Mouse (Mus musculus) neural tube, embryonic 14.5 days (tissue): ENCODE measurements around the gene Gli2. TPM values are rescaled to one million over a fixed set of nuclear protein-coding genes. Genes with fewer than 3 reads are reported as not detected.

Source experiments
- ATAC-seq: fragments of 200-750 bp; cut with Nextera tagmentation; 2 replicates; pipeline ENCODE4 v1.8.0; 2017; ENCODE audit warnings: low read depth, mild to moderate bottlenecking, moderate TSS enrichment, moderate library complexity
- H3K27ac ChIP-seq: fragments of 300-500 bp; sonication (generic); 2 replicates; pipeline ENCODE4 v1.5.1; 2014; ENCODE audit warnings: low read depth, mild to moderate bottlenecking, control low read depth, low read length, moderate library complexity, mixed read lengths
- H3K27me3 ChIP-seq: fragments of 300-500 bp; sonication (generic); 2 replicates; pipeline ENCODE4 v1.6.1; 2014; ENCODE audit warnings: low read length; ENCODE audit not compliant: control insufficient read depth, insufficient read depth
- H3K36me3 ChIP-seq: fragments of 300-500 bp; sonication (generic); 2 replicates; pipeline ENCODE4 v1.6.1; 2014; ENCODE audit warnings: low read length, mixed read lengths; ENCODE audit not compliant: control insufficient read depth, insufficient read depth
- H3K4me1 ChIP-seq: fragments of 300-500 bp; sonication (generic); 2 replicates; pipeline ENCODE4 v1.6.1; 2014; ENCODE audit warnings: low read length; ENCODE audit not compliant: control insufficient read depth, insufficient read depth
- H3K4me2 ChIP-seq: fragments of 300-500 bp; sonication (generic); 2 replicates; pipeline ENCODE4 v1.6.1; 2014; ENCODE audit warnings: mild to moderate bottlenecking, low read depth, low read length, control low read depth
- H3K4me3 ChIP-seq: fragments of 300-500 bp; sonication (generic); 2 replicates; pipeline ENCODE4 v1.5.1; 2014; ENCODE audit warnings: low read depth, low read length, control low read depth, mixed read lengths
- H3K9ac ChIP-seq: fragments of 300-500 bp; sonication (generic); replicated peaks from 2 replicates; pipeline ENCODE4 v1.6.1; 2014; ENCODE audit warnings: low read depth, mild to moderate bottlenecking, control low read depth, low read length, mixed read lengths
- H3K9me3 ChIP-seq: fragments of 300-500 bp; sonication (generic); 2 replicates; pipeline ENCODE4 v1.6.1; 2016; ENCODE audit warnings: low read length; ENCODE audit not compliant: control insufficient read depth
- WGBS: fragments of 180-500 bp; shearing (Covaris S2); extraction: QIAGEN DNeasy Blood & Tissue Kit; methylation state at CpG from one replicate; pipeline ENCODE4 v1.1.7; 2014; 5-methylcytosine and 5-hydroxymethylcytosine counted together
- polyA plus RNA-seq: library from polyadenylated mRNA; unstranded; fragments of >200 nt; fragmentation: Nextera tagmentation; extraction: Ambion mirVana; gene quantifications from 2 replicates; pipeline ENCODE4 v1.2.1, GENCODE M21; 2014

The Gli2 gene
- polyA plus RNA-seq, 1 experiment from 2014 or later, result 1.5 TPM

DNA sequence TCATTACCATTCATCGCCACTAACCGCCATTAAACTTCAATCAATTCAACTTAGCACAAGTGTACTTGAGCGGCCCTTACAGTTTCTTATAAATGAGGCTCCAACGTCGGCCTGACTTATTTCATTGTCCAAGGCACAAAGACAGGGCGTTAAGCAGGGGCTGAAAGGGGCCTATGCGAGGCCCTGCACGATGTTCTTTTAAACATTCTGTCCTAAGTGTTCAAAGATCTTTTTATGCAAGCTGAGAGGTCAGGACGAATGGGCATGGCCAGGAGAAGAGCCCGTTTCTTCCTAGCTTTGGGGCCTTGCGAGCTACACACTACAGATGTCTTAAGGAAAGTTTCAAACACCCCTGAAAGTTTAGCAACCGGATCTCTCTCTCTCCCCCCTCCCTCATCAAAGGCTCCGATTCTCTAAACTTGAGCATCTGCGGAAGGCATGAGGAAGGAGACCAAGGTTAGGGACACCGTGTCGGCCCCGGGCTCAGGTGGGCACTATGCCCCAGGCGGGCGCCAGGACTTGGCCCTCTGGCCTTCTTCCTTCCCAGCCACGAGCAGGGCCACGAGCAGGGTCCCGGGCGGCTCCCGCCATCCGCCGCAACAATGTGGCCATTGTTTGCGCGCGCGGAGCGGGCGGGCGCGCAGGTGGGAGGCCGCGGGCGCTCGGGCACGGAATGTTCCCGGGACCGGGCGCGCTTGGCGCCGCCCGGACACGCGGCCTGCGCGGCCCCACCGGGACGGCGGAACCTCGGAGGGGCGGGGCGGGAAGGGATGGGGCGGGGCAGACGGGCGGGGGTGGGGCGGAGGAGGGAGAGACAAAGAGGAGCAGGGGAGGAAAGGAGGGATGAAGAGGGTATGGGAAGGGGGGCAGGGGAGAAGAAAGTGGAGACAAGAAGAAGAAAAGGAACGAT, 5.7 kb downstream of the Gli2 start:
- Histone ChIP-seq H3K36me3 (no peaks in the 10 kb centered on the region), H3K4me3 (peak overlapping the region; percentile 53), H3K4me1 (peaks cover 11% of the 10 kb centered on the region), H3K9me3 (no peaks in the 10 kb centered on the region), H3K27ac (peak overlapping the region; percentile 52), H3K4me2 (peak overlapping the region; percentile 92), H3K9ac (peak overlapping the region; percentile 65), H3K27me3 (no peaks in the 10 kb centered on the region; the same call in 1 of the 2 replicates)
- ATAC-seq, result peak; percentile 35
- WGBS, result 1% methylated on average over 51 of the region's 61 CpGs

GRCm38 (mm10) chr1:119038436-119038835, 15.0 kb downstream of the Gli2 start:
- Histone ChIP-seq H3K9ac (no peak overlapping the region), H3K27ac (no peak overlapping the region), H3K4me1 (peaks cover 11% of the 10 kb centered on the region), H3K27me3 (no peaks in the 10 kb centered on the region), H3K4me3 (no peak overlapping the region), H3K4me2 (no peak overlapping the region), H3K9me3 (no peaks in the 10 kb centered on the region), H3K36me3 (no peaks in the 10 kb centered on the region)
- ATAC-seq, result no peak
- 94% methylated on average over 1 of the region's 1 CpGs for WGBS

DNA sequence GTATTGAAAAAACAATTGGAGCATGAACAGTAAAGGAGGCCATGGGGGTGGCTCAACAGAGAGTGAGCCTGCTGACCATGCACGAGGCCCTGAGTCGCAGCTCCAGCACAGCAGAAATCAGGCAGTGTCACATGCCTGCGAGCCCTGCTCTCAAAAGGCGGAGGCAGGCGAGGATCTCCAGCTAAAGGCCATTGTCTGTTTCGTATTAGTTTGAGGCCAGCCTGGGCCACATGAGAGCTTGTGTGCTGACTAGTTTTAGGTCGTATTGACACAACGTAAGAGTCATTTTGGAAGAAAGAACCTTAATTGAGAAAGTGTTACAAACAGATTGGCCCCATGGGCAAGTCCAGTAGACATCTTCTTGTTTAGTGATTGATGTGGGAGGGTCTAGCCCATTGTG, 17.5 kb downstream of the Gli2 start:
- Histone ChIP-seq H3K9ac (no peak overlapping the region), H3K4me2 (no peak overlapping the region), H3K36me3 (no peaks in the 10 kb centered on the region), H3K4me1 (peaks cover 17% of the 10 kb centered on the region), H3K27me3 (no peaks in the 10 kb centered on the region), H3K27ac (no peak overlapping the region), H3K9me3 (no peaks in the 10 kb centered on the region), H3K4me3 (no peak overlapping the region)
- WGBS, result 47% methylated on average over 8 of the region's 8 CpGs
- no peak for ATAC-seq

DNA sequence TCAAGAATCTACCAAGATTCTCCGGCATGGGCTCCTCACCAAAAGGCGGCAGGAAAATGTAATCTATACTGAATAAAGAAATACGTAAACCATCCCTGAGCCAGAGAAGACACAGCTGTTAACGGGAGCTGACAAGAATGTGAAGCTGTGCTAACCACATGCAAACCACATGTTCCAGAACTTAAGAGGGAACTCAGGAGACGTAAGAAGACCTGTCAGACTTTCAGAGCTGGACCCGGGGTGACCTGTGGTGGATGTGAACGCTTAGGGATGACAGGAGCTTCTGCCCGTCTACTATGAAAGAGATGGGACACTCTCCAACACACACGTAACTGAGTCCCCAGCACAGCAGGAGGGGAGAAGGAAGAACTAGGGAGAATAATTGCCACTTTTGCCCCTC, 18.1 kb downstream of the Gli2 start:
- Histone ChIP-seq H3K27me3 (no peaks in the 10 kb centered on the region), H3K27ac (no peak overlapping the region; the same call in 1 of the 2 replicates), H3K4me2 (no peak overlapping the region), H3K36me3 (no peaks in the 10 kb centered on the region), H3K4me3 (no peak overlapping the region), H3K4me1 (peaks cover 17% of the 10 kb centered on the region), H3K9ac (no peak overlapping the region), H3K9me3 (no peaks in the 10 kb centered on the region)
- no peak for ATAC-seq
- 66% methylated on average over 9 of the region's 9 CpGs for WGBS

- Histone ChIP-seq H3K4me3 (no peak overlapping the region), H3K4me2 (no peak overlapping the region), H3K27me3 (no peaks in the 10 kb centered on the region), H3K9me3 (no peaks in the 10 kb centered on the region), H3K36me3 (no peaks in the 10 kb centered on the region), H3K9ac (no peak overlapping the region), H3K4me1 (peaks cover 17% of the 10 kb centered on the region), H3K27ac (peak overlapping the region; percentile 80)
- 25% methylated on average over 13 of the region's 13 CpGs for WGBS
- no peak for ATAC-seq
Measured at GRCm38 (mm10) chr1:119034163-119034705, 19.2 kb downstream of the Gli2 start.

- no peaks in the 10 kb centered on the region for H3K9me3 ChIP-seq
- H3K36me3 ChIP-seq, result no peaks in the 10 kb centered on the region
- H3K9ac ChIP-seq, result peak overlapping the region; percentile 34; the same call in 1 of the 2 replicates
- no peaks in the 10 kb centered on the region for H3K27me3 ChIP-seq
- no peak overlapping the region for H3K4me3 ChIP-seq
- peak overlapping the region; percentile 80 for H3K27ac ChIP-seq
- ATAC-seq, result peak; percentile 90
- no peak overlapping the region for H3K4me2 ChIP-seq
- 29% methylated on average over 3 of the region's 3 CpGs for WGBS
- peaks cover 17% of the 10 kb centered on the region for H3K4me1 ChIP-seq
Measured at GRCm38 (mm10) chr1:119033450-119034162, 19.8 kb downstream of the Gli2 start.

DNA sequence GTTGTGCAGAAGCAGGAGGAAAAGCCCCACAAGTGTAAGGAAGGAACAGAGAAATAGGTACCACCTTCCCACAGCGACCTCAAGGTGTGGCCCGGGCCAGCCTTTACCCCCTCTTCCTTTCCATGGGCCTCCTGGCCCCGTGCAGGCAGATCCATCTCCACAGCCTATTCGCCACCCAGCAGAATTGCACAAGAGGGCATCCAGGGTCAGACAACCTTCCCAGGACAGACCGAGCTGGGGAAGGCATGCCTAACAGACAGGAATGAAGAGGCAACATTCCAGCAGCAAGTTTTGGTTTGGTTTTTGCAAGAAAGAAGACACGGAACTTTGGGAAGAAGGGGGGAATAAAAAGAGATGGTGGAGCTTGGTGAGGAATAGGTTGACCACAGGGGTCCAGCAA, 22.2 kb downstream of the Gli2 start:
- Histone ChIP-seq H3K4me2 (no peak overlapping the region), H3K27ac (no peak overlapping the region)
- WGBS, result 89% methylated on average over 6 of the region's 6 CpGs

DNA sequence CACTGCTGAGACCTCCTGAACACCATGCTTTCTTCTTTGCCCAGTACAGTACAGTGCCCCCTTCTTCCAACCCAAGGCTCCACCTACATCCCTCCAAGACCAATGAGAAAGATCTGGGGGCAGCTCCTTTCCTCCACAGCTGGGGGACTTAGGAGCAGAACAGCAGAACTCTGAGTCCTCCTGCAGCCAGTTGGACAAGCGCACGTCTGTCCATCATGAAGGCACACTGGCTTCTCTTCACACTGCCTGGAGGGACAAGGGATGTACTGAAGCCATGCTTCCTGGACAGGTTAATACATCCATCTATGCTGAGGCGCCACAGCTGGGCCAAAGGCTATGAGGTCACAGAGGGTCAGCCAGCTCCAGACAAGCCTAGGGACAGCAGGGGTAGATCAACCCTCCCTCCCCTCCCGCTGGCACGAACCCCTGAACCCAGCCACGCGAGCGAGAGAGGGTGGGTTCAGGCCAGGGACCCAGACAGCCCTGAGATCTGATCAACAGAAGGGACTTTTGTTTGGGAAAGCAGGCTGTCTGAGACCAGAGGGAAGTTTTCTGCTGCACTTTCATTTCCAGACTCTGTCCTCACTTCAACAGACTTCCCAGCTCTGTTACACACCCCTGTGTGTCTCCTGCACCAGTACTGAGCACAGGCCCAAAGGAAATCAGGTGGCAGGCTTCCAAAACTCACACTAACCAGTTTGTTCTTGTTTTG, 27.6 kb downstream of the Gli2 start:
- H3K4me3 ChIP-seq, result no peak overlapping the region
- no peak overlapping the region for H3K9ac ChIP-seq
- no peak overlapping the region for H3K27ac ChIP-seq
- H3K9me3 ChIP-seq, result no peaks in the 10 kb centered on the region
- no peaks in the 10 kb centered on the region for H3K36me3 ChIP-seq
- H3K4me1 ChIP-seq, result no peaks in the 10 kb centered on the region
- 70% methylated on average over 8 of the region's 8 CpGs for WGBS
- no peaks in the 10 kb centered on the region for H3K27me3 ChIP-seq
- H3K4me2 ChIP-seq, result no peak overlapping the region
- ATAC-seq, result peak; percentile 42; the same call in 1 of the 2 replicates

More for the DNA sequence above, 22.2 kb downstream of the Gli2 start:
- H3K9me3 ChIP-seq, result no peaks in the 10 kb centered on the region
- H3K4me3 ChIP-seq, result no peak overlapping the region
- no peak for ATAC-seq
- H3K36me3 ChIP-seq, result no peaks in the 10 kb centered on the region
- H3K4me1 ChIP-seq, result peaks cover 17% of the 10 kb centered on the region
- no peak overlapping the region for H3K9ac ChIP-seq
- H3K27me3 ChIP-seq, result no peaks in the 10 kb centered on the region
